Mouse (Mus musculus): ENCODE results near the gene Mrpl20.
A peak's percentile ranks its signal among the peaks of the same experiment; 100 is the strongest.

Mrpl20 gene

GRCm38 (mm10) chr4:155854991-155855390, 52.3 kb downstream of the Mrpl20 start:
- DNase-seq (ENCODE audit: low spot score) = no peak

GRCm38 (mm10) chr4:155856071-155856470, 53.4 kb downstream of the Mrpl20 start:
- no peak for DNase-seq (ENCODE audit: low spot score)

GRCm38 (mm10) chr4:155856881-155857280, 54.2 kb downstream of the Mrpl20 start:
- no peak for DNase-seq (ENCODE audit: low spot score)

GRCm38 (mm10) chr4:155859318-155859717, 56.6 kb downstream of the Mrpl20 start:
- peak; percentile 90 for DNase-seq (ENCODE audit: low spot score)

Data from embryo, embryonic 10 days (tissue).